Mouse (Mus musculus) kidney, adult 8-10 months (tissue): ENCODE results near the gene Klhdc4.

Experiments used
- DNase-seq, 2 experiments: peaks; one replicate each; pipeline ENCODE4 v3.0.0; 2022

Klhdc4 gene

DNA sequence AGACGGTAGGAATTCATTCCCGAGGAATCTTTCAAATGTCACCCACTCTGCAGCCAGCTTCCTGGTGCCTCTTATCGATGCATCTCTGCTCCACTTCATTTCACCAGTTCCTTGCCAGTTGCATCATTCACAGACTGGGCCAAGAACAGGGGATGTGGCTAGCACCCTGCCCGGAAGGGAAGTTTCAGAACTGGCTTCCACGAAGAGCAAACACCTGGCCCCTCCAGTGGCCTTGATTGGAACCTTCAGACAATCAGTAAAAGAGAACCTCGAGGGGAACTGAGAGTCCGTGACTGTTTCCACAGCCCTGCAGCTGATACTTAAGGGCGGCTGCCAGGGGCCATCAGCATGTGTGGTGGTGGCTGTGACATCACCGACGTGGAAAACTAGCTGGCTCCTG is 19.1 kb upstream of the Klhdc4 start:
- no peak for DNase-seq

DNA sequence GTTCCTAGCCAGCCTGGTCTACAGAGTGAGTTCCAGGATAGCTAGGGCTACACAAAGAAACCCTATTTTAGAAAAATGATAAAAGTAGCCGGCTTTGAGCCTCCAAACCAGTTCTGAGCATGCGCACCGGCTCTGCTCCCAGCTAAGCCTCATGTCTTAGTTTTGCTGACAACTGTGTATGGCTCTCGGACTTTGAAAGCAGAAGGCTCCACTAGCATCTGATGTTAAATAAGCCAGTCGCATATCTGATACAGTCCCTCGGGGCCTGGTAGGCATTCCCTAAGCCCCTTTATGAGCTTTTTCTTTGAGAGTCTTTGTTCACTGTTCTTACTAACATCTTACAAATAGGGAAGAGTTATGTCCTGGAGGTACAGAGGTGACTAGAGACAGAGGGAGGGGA is 18.6 kb upstream of the Klhdc4 start:
- no peak for DNase-seq

DNA sequence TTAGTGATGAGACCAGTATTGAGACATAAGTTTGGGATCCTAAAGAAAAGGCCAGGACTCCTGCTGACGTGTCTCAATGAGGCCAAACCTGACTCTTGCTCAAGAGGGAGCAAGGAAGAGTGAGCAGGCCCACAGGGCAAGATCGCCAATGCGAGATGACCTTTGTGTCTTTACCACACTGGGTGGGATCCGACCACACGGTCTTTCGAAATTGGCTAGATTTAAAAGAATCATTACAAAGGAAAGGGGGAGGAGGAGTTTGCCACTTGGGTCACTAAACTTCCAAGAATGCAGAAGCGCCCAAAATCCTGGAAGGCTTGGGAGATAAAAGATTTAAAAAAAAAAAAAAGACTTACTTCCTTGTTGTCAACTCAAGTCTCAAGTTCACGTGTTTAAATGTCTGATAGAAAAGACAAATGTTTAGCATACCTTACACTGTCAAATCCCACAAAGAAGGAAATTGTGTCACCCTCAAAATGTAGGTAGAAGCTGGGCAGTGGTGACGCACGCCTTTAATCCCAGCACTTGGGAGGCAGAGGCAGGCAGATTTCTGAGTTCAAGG is 18.0 kb upstream of the Klhdc4 start:
- DNase-seq, result no peak

DNA sequence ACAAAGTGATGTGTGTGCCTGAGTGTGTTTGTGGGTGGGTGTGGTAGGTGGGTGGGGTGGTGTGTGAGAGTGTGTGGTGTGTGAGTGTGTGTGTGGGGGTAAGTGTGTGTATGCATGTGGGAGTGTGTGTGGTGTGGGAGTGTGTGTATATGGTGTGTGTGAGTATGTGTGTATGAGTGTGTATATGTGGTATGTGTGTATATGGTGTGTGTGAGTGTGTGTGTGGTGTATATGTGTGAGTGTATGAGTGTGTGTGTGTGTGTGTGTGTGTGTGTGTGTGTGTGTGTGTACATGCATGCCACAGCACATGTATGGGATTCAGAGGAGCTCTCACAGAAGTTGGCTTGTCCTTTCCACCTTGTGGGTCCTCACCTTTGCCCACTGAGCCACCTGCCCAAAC is 17.4 kb upstream of the Klhdc4 start:
- no peak for DNase-seq

DNA sequence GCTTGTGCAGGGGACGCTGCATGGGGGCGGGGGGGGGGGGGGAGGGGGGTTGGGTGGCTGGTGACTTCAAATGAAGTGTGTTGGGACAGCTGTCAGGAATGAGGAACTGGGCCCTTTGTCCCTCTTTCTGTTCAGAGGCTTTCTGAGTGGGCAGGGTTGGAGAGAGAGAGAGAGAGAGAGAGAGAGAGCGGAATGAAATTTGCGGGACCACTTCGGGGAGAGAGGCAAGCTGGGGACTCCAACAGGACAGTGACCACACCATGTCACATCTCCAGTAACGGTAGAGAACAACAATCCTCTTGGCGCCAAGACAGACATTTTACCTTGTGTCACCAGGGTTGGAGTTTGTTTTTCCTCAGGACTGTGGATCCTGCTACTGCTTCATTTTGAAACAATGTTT is 15.4 kb upstream of the Klhdc4 start:
- DNase-seq, result no peak

DNA sequence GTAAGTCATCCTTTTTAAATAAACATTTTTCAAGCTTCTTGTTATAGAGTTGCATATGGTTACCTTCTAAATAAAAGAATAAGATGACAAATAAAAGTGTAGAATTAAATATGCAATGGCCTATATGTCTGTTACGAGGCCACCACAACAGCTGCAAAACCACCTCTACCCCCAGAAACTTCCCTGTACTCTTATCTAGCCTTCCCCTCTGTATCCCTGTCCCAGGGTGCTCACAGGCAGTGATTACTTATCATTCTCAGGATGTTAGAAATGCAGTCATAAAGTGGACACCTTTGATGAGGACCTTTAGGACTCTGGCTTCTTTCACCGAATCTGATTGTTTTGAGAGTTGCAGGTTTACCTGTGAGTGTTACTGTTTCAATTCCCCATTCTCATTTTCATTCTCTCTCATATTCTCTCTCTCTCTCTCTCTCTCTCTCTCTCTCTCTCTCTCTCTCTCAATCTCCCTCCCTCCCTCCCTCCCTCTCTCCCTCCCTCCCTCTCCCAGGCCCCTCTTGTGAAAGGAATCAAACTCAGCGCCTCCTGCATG is 13.9 kb upstream of the Klhdc4 start:
- no peak for DNase-seq

DNA sequence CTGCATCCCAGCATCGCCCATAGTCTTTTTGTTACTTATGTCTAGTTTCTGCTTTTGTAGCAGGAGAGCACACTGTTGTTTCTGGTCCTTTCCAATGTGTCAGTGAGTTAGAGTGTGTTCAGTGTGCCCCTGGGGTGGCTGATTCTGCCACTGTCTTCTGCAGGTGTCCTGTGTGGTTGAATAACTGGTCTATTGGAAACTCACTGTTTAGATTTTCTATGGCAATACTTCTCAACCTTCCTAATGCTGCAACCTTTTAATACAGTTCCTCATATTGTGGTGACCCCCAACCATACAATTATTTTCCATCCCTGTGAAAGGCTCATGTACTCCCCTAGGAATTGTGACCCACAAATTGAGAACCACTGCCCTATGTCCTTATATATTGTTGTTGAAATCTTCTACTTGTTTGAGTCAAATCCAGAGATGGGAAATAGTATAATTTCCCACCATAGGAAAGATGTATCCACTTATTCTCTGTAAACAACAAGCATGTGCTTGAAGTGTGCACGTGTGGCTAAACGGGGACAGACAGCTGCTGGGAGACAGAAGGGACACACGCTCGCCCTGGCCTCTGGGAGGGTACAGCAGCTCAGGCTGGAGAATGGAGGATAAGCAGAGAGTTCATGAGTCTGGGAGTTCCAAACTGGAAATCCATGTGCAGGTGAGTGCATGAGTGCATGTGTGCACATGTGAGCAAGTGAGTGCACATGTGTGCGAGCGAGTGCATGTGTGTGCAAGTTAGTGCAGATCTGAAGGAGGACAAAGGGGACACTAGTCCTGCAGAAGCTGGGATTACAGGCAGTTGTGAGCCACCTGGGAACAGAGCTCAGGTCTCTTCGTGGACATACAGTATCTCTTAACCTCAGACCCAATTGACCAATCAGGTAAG is 12.9 kb upstream of the Klhdc4 start:
- no peak for DNase-seq

DNA sequence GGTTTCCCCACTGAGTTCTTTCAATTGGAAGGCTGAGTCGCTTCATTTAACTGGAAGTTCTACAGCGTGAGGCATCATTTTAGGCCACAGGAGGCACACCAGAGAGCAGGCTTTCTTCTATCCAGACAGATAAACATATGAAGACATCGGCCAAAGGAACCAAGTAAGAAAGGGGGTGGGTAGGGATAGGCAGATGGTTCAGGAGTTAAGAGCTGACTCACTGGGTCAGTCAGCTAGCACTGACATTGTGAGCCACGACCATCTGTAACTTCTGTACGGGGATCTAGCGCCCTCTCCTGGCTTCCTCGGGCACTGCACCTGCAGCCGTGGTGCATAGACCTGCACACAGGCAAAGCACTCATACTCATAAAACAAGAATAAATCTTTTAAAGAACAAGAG is 11.9 kb upstream of the Klhdc4 start:
- peak; percentile 28 to 54 for DNase-seq

DNA sequence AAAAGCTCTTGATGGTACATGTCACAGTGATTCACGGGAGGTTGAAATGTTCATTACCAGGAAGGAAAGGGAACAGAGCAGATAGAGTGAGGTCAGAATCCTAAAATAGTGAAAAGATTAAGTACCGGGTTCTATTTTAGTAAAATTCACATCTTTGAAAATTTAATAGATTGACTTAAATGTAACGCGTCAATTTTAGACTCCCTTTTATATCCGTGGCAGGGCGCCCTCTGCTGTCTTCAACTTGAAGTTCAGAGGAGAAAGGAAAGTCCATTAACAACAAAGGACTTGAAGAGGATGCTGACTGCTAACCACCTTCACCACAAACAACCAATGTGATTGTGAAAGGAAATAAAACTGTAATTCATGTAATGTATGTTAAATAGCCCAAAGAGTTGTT is 3.1 kb upstream of the Klhdc4 start:
- peak; percentile 47 to 81 for DNase-seq

DNA sequence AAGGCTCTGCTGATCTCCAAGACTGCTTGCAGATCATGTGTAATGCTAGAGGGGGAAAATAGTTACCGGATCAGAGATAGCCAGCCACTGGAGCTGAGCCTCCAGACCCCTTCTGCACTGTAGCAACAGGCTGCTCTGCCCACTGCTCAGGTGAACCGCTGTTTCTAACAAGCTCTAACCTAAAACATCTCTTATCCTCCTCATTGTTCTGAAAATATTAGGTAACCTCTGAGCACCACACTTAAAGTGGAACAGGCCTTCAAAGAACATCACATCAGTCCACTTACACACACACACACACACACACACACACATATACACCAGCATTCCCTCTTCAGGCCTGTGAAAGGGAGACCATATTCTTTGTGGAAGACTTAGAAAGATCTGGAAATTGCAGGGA is 2.7 kb upstream of the Klhdc4 start:
- no peak for DNase-seq

DNA sequence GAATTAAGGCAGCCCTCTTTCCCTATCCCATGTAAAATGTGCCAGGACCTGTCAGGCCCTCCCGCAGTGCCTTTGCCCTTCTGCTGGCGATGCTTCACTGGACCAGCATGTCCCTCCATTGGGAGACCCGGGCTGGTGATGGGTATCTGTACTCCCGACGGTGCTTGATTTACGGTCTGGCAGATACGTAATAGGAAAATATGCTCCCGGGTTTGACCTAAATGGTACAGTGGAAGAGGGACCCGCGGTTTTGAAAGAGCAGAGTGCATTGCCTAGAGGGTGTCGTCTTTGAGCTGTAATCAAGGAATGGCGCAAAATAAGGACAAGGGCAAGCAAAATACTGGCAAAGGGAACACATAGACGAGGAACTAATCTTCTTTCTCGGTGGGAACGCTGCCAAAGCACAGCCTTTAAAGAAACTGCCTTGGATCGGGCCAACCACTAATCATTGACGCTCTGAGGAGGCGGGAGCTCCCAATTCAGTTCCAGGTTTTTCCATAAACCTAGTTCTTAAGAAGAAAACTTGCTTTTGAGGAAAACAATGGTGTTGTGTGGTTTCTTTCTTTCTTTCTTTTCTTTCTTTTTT is 501 bp upstream of the Klhdc4 start:
- peak in 1 of 2 experiments; percentile 11 for DNase-seq

DNA sequence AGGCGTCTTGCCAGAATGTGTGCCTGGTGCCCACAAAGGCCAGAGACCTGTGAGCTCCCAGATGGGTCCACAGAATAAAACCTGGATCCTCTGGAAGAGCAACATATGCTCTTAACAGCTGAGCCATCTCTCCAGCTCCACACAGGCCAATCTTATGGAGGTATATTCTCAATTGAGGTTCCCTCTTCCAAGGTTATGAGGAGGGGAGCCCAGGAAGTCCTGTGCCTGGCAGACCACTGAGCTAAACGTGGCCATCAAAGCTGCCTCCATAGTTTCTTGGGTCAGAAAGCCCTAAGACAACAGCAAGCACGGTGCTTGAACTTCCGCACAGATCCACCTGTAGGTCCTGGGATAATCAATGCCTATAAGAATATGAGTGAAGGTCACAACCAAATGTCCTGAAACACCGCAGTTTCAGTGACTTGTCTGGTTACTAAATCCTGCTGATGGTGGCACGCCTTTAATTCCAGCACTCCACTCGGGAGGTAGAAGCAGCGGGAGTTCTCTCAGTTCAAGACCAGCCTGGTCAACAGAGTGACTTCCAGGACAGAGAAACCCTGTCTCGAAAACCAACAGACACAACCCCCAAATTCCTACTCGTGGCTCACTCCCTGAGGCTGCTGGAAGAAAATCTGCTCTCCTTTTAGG is 869 bp downstream of the Klhdc4 start:
- DNase-seq, result no peak

DNA sequence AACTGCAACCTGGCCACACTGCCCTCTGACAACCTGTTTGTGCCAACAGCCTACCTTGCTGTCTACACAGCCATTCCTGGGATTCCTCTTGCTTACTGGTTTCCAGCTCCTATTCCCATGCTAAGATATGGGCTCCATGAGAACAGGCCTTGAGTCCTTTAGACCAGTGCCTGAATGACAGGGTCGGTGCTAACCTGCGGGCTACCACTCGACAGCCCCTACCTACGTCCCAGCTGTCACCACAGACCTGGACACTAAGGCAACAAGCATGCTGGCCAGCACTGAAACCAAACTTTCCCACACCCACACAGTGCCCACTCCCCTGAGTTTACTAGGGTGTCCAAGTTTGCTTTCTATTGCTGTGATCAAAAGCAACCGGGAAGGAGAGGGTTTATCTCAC is 1.6 kb downstream of the Klhdc4 start:
- DNase-seq, result no peak

DNA sequence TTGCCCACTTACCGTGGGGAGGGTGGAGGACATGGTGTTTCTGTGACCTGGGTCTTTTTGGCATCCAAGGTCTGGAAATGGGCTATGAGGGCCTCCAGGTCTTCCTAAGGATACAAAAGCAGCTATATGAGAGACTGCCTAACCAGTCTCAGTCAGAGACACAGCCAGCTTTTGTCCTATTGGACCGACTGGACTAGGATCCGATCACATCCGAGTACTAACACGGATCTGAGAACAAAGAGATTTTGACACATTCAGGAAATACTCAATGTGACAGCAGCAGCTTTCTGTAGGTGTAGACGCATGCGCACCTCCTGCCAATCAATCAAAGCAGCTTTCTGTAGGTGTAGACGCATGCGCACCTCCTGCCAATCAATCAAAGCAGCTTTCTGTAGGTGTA is 7.6 kb downstream of the Klhdc4 start:
- DNase-seq, result no peak

DNA sequence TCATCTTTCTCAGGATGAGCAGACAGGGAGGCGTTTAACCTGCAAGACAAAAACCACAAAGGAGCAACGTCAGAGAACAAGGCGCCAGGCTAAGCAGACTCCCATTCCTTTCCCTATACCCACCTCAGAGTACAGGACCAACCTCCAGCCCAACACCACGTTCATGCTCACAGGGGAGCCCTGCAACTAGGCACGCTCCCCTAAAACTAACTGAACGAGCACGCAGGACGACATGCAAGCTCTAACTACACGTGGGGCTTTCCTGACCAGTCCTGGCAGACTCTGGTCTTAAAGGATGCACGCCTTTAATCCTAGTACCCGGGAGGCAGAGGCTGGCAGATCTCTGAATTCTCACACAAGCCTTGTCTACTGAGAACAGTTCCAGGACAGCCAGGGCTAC is 8.0 kb downstream of the Klhdc4 start:
- no peak for DNase-seq

DNA sequence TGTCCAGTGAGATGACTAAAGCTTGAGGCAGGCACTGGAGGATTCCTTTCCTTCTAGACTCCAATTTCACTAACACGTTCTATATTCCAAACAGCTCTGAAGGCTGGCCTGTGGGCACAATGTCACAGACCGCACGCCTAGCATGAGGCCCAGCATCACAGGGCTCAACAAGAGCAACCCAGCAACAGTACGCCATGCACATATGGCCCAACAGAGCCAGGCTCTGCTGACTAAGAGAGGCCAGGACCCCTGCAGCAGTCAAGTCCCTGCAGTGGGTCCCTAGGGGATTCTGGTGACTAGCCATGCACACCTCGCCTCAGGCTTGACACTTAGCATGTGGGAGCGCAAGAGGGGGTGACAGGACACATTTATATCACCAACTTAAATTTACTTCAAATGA is 8.5 kb downstream of the Klhdc4 start:
- DNase-seq, result no peak

DNA sequence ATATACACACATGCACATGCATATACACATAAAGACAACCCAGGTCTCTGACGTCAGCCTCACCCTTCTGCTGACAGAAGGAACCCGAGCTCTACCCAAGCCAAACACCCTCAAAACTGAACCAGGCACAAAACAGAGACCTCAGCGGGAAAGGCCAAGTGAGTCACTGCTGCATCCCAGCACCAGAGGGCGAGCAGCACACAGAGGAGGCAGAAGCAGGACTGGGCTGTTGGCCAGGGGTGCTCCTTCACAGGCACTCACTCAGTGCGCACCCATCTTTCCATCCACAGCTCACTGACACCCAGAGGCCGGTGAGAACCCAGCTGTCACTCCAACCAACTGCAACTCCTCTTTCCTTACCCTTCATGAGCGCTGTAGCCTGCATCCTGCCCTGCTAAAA is 11.1 kb downstream of the Klhdc4 start:
- DNase-seq, result no peak

DNA sequence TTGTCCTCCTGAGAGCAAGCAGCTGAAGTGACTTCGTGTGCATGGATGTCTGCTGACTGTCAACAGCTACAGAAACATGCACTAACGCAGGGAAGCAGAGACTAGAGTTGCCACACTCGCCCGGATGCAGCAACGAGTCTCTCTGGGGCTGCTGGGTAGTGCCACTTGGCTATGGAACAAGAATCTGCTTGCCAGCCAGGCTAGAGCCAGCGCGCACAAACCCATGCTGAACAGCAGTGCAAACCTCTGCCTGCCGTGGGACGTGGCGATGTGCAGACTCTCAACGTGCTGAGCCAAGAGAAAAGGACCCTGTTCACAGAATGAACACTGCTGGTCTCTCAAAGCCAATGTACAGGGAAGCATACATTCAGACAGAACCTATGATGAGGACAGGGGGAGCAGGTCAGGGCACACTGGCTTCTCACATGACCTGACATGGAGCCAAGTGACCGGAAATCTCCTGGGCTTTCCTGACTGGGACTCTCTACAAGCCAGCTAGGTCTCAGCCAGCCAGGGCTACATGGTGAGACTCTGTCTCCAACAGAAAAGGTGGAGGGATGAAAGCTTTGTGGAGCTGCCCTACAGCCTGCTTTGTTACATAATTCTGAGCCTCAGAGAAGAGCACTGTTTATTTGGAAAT is 17.3 kb downstream of the Klhdc4 start:
- DNase-seq, result no peak

DNA sequence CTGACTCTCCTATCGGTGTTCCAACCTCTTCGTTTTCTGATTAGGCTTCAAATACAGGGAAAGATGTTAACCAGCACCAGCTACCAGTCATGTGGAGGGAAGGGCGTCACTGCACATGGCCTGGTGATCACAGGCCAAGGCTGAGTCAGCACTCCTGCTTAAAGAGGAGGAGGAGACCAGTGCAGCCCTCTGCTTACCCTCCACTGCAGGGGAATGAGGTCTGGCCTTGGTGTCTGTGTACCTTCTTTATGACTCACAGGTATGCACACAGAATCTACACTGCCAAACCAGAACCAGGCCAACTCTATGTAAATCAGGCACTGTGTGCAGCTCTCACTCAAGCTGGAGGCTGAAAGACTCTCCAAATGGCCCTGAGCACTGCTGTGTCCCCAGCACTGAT is 17.9 kb downstream of the Klhdc4 start:
- no peak for DNase-seq

DNA sequence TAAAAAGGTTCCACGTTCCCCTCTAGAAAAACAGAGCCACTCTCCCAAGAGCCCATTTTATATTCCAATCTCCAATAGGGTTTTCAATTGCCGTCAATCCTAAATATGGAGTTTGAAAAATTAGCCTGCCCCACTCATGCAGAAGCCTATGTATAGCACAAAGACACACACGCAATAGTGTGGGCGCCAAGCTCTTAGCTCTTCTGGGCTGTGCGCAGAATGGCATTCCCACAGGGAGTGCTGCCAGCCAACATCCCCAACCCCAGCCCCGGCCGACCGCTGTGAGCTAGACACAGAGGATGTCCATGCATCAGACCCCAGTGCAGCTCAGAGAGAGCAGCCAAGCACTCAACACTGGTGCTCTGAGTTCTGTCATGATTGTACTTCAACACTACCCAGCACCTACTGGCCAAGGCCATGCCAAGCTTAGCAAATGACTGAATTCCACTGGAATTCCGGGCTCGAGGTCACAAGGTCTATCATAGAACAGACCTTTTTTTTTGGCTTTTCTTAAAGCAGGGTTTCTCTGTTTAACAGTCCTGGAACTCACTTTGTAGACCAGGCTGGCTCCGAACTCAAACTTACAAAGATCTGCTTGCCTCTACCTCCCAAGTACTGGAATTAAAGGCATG is 19.7 kb downstream of the Klhdc4 start:
- DNase-seq, result no peak

DNA sequence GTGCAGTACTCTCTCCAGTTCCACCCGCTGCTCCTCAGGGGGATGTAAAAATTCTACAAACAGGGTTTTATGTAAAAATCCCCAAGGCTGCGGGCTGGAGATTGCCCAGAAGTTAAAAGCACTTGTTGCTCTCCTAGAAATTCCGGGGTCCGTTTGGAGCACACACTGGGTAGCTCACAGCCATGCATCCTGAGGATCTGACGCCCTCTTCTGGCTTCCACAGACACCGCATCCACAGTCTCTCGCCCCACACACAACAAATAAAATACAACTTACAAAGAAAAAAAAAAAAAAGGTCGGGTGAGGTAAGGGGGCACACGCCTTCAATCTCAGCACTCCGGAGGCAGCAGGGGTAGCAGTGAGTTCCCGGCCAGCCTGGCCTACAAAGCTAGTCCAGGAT is 21.3 kb downstream of the Klhdc4 start:
- DNase-seq, result no peak

DNA sequence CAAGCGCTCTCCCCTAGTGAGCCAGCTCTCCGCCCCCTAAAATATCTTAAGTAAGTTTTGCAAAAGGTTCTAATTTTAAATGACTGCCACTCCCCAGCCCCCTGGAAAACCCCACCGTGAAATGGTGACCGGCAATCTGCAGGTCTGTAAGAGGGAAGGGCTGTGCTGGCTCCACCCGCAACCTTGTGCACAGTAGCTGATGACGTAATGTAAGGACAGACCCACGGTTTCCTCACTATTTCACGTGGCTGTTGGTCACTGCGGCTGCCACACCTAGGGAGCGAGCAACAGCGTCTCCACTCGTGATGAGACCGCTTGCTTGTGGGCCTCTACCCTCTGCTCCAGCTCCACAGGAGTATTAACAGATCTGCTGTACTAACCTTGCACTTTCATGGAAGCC is 23.2 kb downstream of the Klhdc4 start:
- no peak for DNase-seq

DNA sequence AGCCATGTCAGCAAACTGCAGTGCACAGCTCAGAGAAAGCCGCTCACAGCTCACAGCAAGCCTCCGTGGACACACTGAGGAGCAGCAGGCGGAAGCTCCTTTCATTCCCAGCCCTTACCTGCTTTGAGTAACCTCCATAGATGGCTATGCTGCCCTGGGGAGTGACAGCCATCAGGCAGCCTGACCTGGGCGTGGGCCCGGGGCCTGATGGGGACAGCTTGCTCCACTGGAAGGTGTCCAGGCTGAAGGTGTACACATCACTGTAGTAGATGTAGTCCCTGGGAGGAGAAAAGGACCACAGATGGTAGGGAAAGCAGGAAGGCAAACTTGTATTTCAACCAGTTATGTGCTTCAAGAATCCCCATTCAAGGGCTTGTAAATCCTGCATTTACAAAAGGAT is 24.5 kb downstream of the Klhdc4 start:
- no peak for DNase-seq
